Mouse (Mus musculus) lung, postnatal 0 days (tissue): Measurements from ENCODE around the gene Mon2.

Source experiments
- CTCF ChIP-seq: IDR thresholded peaks from 2 replicates; pipeline ENCODE4 v1.5.1; 2016; ENCODE audit warnings: antibody characterized with exemption, mild to moderate bottlenecking
- EP300 ChIP-seq: IDR thresholded peaks from 2 replicates; pipeline ENCODE4 v1.6.1; 2016; ENCODE audit warnings: antibody characterized with exemption, mild to moderate bottlenecking, control low read depth

DNA sequence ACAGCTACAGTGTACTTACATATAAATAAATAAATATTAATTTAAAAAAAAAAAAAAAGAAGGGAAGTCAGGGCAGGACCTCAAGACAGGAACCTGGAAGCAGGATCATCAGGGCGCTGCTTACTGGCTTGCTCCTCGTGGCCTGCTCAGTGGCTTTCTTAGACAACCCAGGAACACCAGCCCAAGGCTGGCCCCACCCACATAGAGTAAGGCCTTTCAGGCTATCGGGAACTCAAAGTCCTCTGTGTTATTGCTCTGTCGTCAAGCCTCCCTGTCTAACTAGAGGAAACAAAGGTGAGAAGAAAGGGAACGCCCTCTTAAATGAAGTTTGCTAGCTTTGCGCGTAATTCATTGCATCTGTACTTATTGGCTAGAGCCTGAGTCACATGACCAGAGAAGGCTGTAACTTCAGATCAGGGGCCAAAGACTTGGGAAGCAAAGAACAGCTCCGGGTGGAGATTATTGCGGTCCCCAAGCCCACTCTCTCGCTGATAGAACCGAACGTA, 13.2 kb upstream of the Mon2 start:
- no peak for TF ChIP-seq EP300
- no peak for TF ChIP-seq CTCF
